Mouse (Mus musculus): ENCODE results near the gene Heatr5a.
A peak's percentile ranks its signal among the peaks of the same experiment; 100 is the strongest.

The Heatr5a gene

GRCm38 (mm10) chr12:51884801-51885200 lies 86.3 kb downstream of the Heatr5a start:
- DNase-seq (ENCODE audit: low spot score): no peak

- DNase-seq (ENCODE audit: low spot score): no peak
Observed at GRCm38 (mm10) chr12:51883297-51883805, 87.8 kb downstream of the Heatr5a start.

GRCm38 (mm10) chr12:51882606-51883296 lies 88.4 kb downstream of the Heatr5a start:
- peak; percentile 92 for DNase-seq (ENCODE audit: low spot score)

- DNase-seq (ENCODE audit: low spot score): no peak
Observed at GRCm38 (mm10) chr12:51881775-51882174, 89.3 kb downstream of the Heatr5a start.

GRCm38 (mm10) chr12:51871446-51872144 lies 99.5 kb downstream of the Heatr5a start:
- DNase-seq (ENCODE audit: low spot score): no peak

GRCm38 (mm10) chr12:51869511-51869910 lies 101.6 kb downstream of the Heatr5a start:
- DNase-seq (ENCODE audit: low spot score): no peak

- DNase-seq (ENCODE audit: low spot score): no peak
Observed at GRCm38 (mm10) chr12:51867076-51867475, 104.0 kb downstream of the Heatr5a start.

GRCm38 (mm10) chr12:51866226-51866910 lies 104.8 kb downstream of the Heatr5a start:
- peak; percentile 48 for DNase-seq (ENCODE audit: low spot score)

GRCm38 (mm10) chr12:51865790-51866179 lies 105.3 kb downstream of the Heatr5a start:
- DNase-seq (ENCODE audit: low spot score): peak; percentile 44

GRCm38 (mm10) chr12:51865061-51865789 lies 105.9 kb downstream of the Heatr5a start:
- peak; percentile 32 for DNase-seq (ENCODE audit: low spot score)

GRCm38 (mm10) chr12:51863116-51864002 lies 107.8 kb downstream of the Heatr5a start:
- no peak for DNase-seq (ENCODE audit: low spot score)

GRCm38 (mm10) chr12:51858134-51859028 lies 112.7 kb downstream of the Heatr5a start:
- no peak for DNase-seq (ENCODE audit: low spot score)

GRCm38 (mm10) chr12:51856768-51857295 lies 114.3 kb downstream of the Heatr5a start:
- DNase-seq (ENCODE audit: low spot score): no peak

GRCm38 (mm10) chr12:51855872-51856271 lies 115.2 kb downstream of the Heatr5a start:
- no peak for DNase-seq (ENCODE audit: low spot score)

- no peak for DNase-seq (ENCODE audit: low spot score)
Observed at GRCm38 (mm10) chr12:51855453-51855852, 115.7 kb downstream of the Heatr5a start.

GRCm38 (mm10) chr12:51851617-51852016 lies 119.5 kb downstream of the Heatr5a start:
- DNase-seq (ENCODE audit: low spot score): no peak

GRCm38 (mm10) chr12:51851155-51851554 lies 120.0 kb downstream of the Heatr5a start:
- DNase-seq (ENCODE audit: low spot score): no peak

GRCm38 (mm10) chr12:51850339-51850738 lies 120.8 kb downstream of the Heatr5a start:
- no peak for DNase-seq (ENCODE audit: low spot score)

- no peak for DNase-seq (ENCODE audit: low spot score)
Observed at GRCm38 (mm10) chr12:51849902-51850301, 121.2 kb downstream of the Heatr5a start.
